Comparison of ENCODE assay signal across 19 mouse cellular contexts in the genomic region with DNA sequence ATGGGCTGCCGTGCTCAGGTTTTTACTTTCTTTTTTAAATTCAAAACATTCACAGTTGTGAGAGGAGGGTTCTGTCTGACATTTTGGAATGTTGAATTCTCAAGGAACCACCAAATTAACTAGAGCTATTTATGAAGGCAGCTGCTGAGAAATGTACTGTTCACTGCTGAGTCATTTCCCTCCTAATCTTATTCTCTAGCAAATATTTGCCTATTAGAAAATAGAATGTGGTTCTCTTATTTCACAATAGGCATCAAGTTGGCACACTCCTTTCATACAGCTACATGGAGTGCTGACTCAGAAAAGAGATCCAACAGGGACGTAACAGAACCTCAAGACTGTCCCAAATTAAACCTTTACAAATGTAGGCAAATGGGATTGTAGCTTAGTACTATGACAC.
DNase-seq lines count a peak whose midpoint lies in the region; ATAC-seq and TF ChIP-seq lines count a peak whose summit lies in the region.
"Had no signal": no experiment of that assay in that cellular context is flagged by ENCODE, and none has a peak within 500 bp of the region (broad histone marks: within the 10 kb centered on the region; RNA-seq: fewer than 3 reads in every experiment).

No protein-coding gene starts in this region.

- no peaks in the 10 kb centered on the region for H3K9me3 ChIP-seq in MEL (replicated peaks; ENCODE audit: insufficient read depth, low read length)
- H3K9me3 ChIP-seq in stomach, postnatal 0 days (ENCODE audit: control insufficient read depth, low read length): no peaks in the 10 kb centered on the region
- H3K9me3 ChIP-seq in kidney, embryonic 16.5 days (ENCODE audit: low read length): no peaks in the 10 kb centered on the region
- no peaks in the 10 kb centered on the region for H3K9me3 ChIP-seq in hindbrain, embryonic 16.5 days (ENCODE audit: control insufficient read depth, low read length)
- H3K9me3 ChIP-seq: forebrain, embryonic 13.5 days; limb, embryonic 15.5 days had no signal

- TF ChIP-seq POLR2A in MEL (IDR thresholded peaks at IDR 0.05; ENCODE audit: control insufficient read depth in 1 of 2, insufficient read depth in 1 of 2, low read depth in 1 of 2, low read length in 2 of 2, poor library complexity in 1 of 2): no peak

- no peaks in the 10 kb centered on the region for H3K79me2 ChIP-seq in MEL (ENCODE audit: control insufficient read depth, insufficient read depth, low read length, poor library complexity)

- H3K27ac ChIP-seq in MEL (ENCODE audit: control insufficient read depth, low read depth, low read length): peak overlapping the region; percentile 65
- no peak overlapping the region for H3K27ac ChIP-seq in stomach, postnatal 0 days (replicated peaks)
- H3K27ac ChIP-seq in kidney, embryonic 16.5 days (ENCODE audit: low read length): no peak overlapping the region
- H3K27ac ChIP-seq in hindbrain, embryonic 16.5 days (ENCODE audit: low read depth, low read length): no peak overlapping the region
- H3K27ac ChIP-seq: forebrain, embryonic 13.5 days; limb, embryonic 15.5 days had no signal

- no peak overlapping the region for H3K4me2 ChIP-seq in stomach, postnatal 0 days (replicated peaks; ENCODE audit: low read depth)
- no peak overlapping the region for H3K4me2 ChIP-seq in kidney, embryonic 16.5 days (replicated peaks; ENCODE audit: low read depth, low read length)
- no peak overlapping the region for H3K4me2 ChIP-seq in hindbrain, embryonic 16.5 days (ENCODE audit: low read length)
- H3K4me2 ChIP-seq: forebrain, embryonic 13.5 days; limb, embryonic 15.5 days had no signal

- H3K9ac ChIP-seq in MEL (ENCODE audit: control insufficient read depth, low read depth, low read length, poor library complexity, severe bottlenecking): peak overlapping the region; percentile 43
- H3K9ac ChIP-seq in stomach, postnatal 0 days (ENCODE audit: low read length): no peak overlapping the region
- H3K9ac ChIP-seq in kidney, embryonic 16.5 days (replicated peaks; ENCODE audit: low read length): no peak overlapping the region
- no peak overlapping the region for H3K9ac ChIP-seq in hindbrain, embryonic 16.5 days (ENCODE audit: low read depth, low read length)
- H3K9ac ChIP-seq: forebrain, embryonic 13.5 days; limb, embryonic 15.5 days had no signal

- WGBS in stomach, postnatal 0 days: 47% methylated on average over 2 of the region's 2 CpGs
- 60% methylated on average over 2 of the region's 2 CpGs for WGBS in kidney, embryonic 16.5 days
- 84% methylated on average over 2 of the region's 2 CpGs for WGBS in hindbrain, embryonic 16.5 days

- no peak for TF ChIP-seq CTCF in MEL (IDR thresholded peaks at IDR 0.05 in 2 of 3, conservative IDR thresholded peaks at IDR 0.05 in 1 of 3; ENCODE audit: control insufficient read depth in 1 of 3, insufficient read depth in 1 of 3, low read depth in 2 of 3, low read length in 3 of 3, poor library complexity in 1 of 3, severe bottlenecking in 1 of 3)
- TF ChIP-seq CTCF in stomach, postnatal 0 days (IDR thresholded peaks at IDR 0.05; ENCODE audit: low read depth): no peak

- peaks cover 0 to 21% of the 10 kb centered on the region in 2 experiments; a peak in 2 of 4 replicates for H3K36me3 ChIP-seq in MEL (ENCODE audit: control insufficient read depth in 1 of 2, insufficient read depth in 2 of 2, low read length in 2 of 2)
- no peaks in the 10 kb centered on the region for H3K36me3 ChIP-seq in stomach, postnatal 0 days (ENCODE audit: control insufficient read depth, insufficient read depth, low read length)
- H3K36me3 ChIP-seq in kidney, embryonic 16.5 days (ENCODE audit: insufficient read depth, low read length): no peaks in the 10 kb centered on the region
- H3K36me3 ChIP-seq in hindbrain, embryonic 16.5 days (ENCODE audit: control insufficient read depth, insufficient read depth, low read length): no peaks in the 10 kb centered on the region
- H3K36me3 ChIP-seq: limb, embryonic 15.5 days had no signal

- TF ChIP-seq RAD21 in MEL (IDR thresholded peaks at IDR 0.05; ENCODE audit: low read depth, low read length): no peak

- no peak for TF ChIP-seq EP300 in MEL (IDR thresholded peaks at IDR 0.05; ENCODE audit: low read depth in 1 of 2, low read length in 2 of 2)
- TF ChIP-seq EP300 in stomach, postnatal 0 days (optimal IDR thresholded peaks at IDR 0.05): no peak

- peaks cover 7 to 8% of the 10 kb centered on the region in 2 experiments for H3K4me1 ChIP-seq in MEL (ENCODE audit: control insufficient read depth in 1 of 2, insufficient read depth in 2 of 2, low read length in 2 of 2)
- no peaks in the 10 kb centered on the region for H3K4me1 ChIP-seq in stomach, postnatal 0 days (replicated peaks; ENCODE audit: control insufficient read depth, insufficient read depth)
- no peaks in the 10 kb centered on the region for H3K4me1 ChIP-seq in kidney, embryonic 16.5 days (ENCODE audit: insufficient read depth, low read length)
- no peaks in the 10 kb centered on the region for H3K4me1 ChIP-seq in hindbrain, embryonic 16.5 days (ENCODE audit: control insufficient read depth, insufficient read depth, low read depth, low read length)
- H3K4me1 ChIP-seq: forebrain, embryonic 13.5 days; limb, embryonic 15.5 days had no signal

- ATAC-seq in frontal cortex, adult (ENCODE audit: low TSS enrichment): peak; percentile 31
- peak; percentile 49; the same call in 1 of the 2 replicates for ATAC-seq in stomach, postnatal 0 days (ENCODE audit: low FRiP score, low TSS enrichment)
- no peak for ATAC-seq in kidney, embryonic 16.5 days (ENCODE audit: low FRiP score, low TSS enrichment)
- no peak for ATAC-seq in hindbrain, embryonic 16.5 days
- ATAC-seq: forebrain, embryonic 13.5 days; inflammation-experienced regulatory T-cells, adult 6 months; midbrain, embryonic 16.5 days had no signal

- H3K27me3 ChIP-seq in MEL (ENCODE audit: control insufficient read depth in 1 of 2, insufficient read depth in 2 of 2, low read length in 2 of 2): no peaks in the 10 kb centered on the region
- no peaks in the 10 kb centered on the region for H3K27me3 ChIP-seq in stomach, postnatal 0 days (ENCODE audit: control insufficient read depth, insufficient read depth, low read length)
- no peaks in the 10 kb centered on the region for H3K27me3 ChIP-seq in kidney, embryonic 16.5 days (ENCODE audit: insufficient read depth, low read length)
- no peaks in the 10 kb centered on the region for H3K27me3 ChIP-seq in hindbrain, embryonic 16.5 days (replicated peaks; ENCODE audit: control insufficient read depth, insufficient read depth, low read length)
- H3K27me3 ChIP-seq: forebrain, embryonic 13.5 days; limb, embryonic 15.5 days had no signal

- no peak for DNase-seq in frontal cortex, postnatal 25 days (ENCODE audit: low spot score in 2 of 2)
- peak; percentile 57 for DNase-seq in MEL (ENCODE audit: low read depth, low spot score)
- DNase-seq in fibroblast of lung, adult 2 months (ENCODE audit: low read depth): peak; percentile 55
- no peak for DNase-seq in stomach, postnatal 0 days (ENCODE audit: low spot score)
- DNase-seq in cerebellum, postnatal 14 days: no peak
- DNase-seq: adrenal gland, adult 2 months; cerebellum, adult 2 months; heart, postnatal 4 days; kidney, adult 9 months; lung, adult 18-20 months; lung, postnatal 4 days; spleen, adult 18-20 months had no signal

- peak overlapping the region; percentile 41 to 47; a peak in 3 of 4 replicates for H3K4me3 ChIP-seq in MEL (ENCODE audit: control insufficient read depth in 1 of 2, insufficient read depth in 1 of 2, low read depth in 2 of 2, low read length in 2 of 2)
- no peak overlapping the region for H3K4me3 ChIP-seq in stomach, postnatal 0 days (ENCODE audit: low read depth, low read length)
- H3K4me3 ChIP-seq in kidney, embryonic 16.5 days (ENCODE audit: low read length): no peak overlapping the region
- H3K4me3 ChIP-seq in hindbrain, embryonic 16.5 days (ENCODE audit: low read length): no peak overlapping the region
- H3K4me3 ChIP-seq: forebrain, embryonic 13.5 days; limb, embryonic 15.5 days had no signal

TF ChIP-seq in MEL, 35 proteins besides CTCF, POLR2A, EP300 and RAD21:
- TF ChIP-seq UBTF (IDR thresholded peaks at IDR 0.05; ENCODE audit: borderline replicate concordance, insufficient read depth, low read depth, low read length) (no peak), ZC3H11A (IDR thresholded peaks at IDR 0.05; ENCODE audit: low read depth, low read length) (no peak), ETS1 (IDR thresholded peaks at IDR 0.05; ENCODE audit: low read depth, low read length) (peak; percentile 23; the same call in 1 of the 2 replicates)

Comparison
In these comparisons a context has a peak if more than half of its experiments do, and no peak if none do; other contexts are left out.
1. ATAC-seq: peak in frontal cortex, adult (single experiment) and stomach, postnatal 0 days (single experiment); none in kidney, embryonic 16.5 days (single experiment) and hindbrain, embryonic 16.5 days (single experiment).
2. DNase-seq: peak in MEL (single experiment) and fibroblast of lung, adult 2 months (single experiment); none in frontal cortex, postnatal 25 days (0 of 2), stomach, postnatal 0 days (single experiment) and cerebellum, postnatal 14 days (0 of 2).
3. H3K4me3 ChIP-seq: peak in MEL (2 of 2); none in stomach, postnatal 0 days (single experiment), kidney, embryonic 16.5 days (single experiment) and hindbrain, embryonic 16.5 days (single experiment).